Mouse (Mus musculus) embryo, embryonic 11 days (tissue): ENCODE results near the gene Ccl20.

Experiments
- DNase-seq: peaks from one replicate; pipeline ENCODE4 v3.0.0-alpha.2; 2015

Gene Ccl20

GRCm38 (mm10) chr1:83116447-83117137 is at the start of gene Ccl20:
Gene Ccl20 (plus strand): TSS chr1:83116766.
- no peak for DNase-seq

GRCm38 (mm10) chr1:83067205-83067604 is 49.4 kb upstream of the Ccl20 start:
- no peak for DNase-seq

DNA sequence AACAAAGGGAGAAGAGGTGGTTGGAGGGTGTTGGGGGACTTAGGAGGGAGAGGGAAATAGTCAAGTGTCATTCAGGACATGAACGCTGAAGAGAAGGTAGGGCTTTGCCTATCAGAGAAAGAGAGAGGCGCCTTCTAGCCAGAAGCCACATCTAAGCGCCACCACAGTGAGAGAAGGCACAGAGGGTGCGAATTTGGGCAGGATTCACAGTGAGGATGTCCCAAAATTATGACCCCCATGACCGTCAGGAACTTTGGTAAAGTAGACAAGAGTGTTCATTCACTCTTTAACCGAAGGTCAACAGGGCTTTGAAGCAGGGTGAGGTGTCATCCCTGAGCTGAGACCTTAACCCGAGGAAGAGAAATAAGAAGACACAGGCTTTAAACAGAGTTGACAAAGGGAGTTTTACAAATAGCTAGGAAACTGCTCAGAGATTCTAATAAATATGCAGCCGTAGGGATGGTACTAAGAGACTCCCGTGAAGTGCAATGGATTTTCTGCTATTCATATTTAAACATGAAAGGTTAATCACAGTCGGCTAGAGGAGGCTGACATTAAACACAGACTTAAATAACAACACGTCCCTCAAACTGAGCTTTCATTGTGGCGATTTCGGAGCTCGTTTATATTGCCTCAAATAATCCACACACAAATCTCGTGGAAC is 40.9 kb upstream of the Ccl20 start:
- no peak for DNase-seq

DNA sequence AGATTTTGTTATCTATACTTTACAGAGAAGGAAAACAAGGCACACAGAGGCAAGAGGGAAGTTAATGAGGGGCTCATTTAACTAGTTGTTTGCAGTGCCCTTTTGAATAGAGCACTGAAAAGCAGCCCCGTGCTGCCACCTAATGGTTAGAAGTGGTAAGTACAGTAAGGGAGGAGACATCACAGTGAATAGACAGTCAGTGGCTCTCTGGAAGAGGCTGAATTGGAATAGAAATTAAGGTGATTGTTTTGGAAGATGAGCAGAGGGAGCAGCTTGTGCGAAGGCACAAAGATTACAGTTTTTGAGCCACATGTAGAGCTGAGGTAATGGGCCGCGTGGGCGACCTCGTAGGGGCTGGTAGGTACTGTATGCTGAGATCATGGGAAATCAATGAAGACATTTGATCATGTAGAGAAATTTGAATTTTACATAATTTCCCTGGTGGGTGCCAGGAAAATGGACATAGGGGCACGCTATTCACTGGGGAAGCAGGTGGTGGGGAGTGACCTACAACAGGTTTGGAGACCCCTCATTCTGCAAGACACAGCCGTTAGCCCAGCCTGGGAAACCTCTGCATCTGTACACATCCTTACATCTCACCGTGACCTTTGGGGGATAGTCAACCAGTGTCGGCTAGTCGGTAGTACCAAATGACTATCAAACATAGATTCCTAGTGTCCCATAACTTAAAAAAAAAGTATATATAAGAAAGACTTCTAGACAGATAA is 40.2 kb upstream of the Ccl20 start:
- peak; percentile 73 for DNase-seq

DNA sequence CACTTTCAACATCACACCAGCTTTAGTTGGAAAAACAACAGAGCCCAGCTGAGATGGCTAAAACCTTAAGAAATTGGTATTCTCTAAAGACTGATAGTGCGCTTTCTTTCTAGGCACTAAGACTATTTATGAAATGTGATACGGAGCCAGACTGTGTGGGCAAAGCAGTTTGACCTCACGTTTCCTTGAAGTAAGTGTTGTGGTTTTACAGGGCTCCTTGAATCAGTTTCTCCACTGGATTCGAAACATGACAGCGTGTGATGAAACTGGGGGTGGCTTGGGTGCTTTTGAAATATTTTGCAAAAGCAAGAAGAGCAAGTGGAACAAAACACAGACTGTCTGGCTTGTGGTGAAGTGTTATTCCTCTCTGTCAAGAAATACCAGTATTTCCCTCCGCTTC is 39.5 kb upstream of the Ccl20 start:
- DNase-seq, result no peak

GRCm38 (mm10) chr1:83084790-83085189 is 31.8 kb upstream of the Ccl20 start:
- no peak for DNase-seq

- DNase-seq, result no peak
Observed at GRCm38 (mm10) chr1:83091268-83091667, 25.3 kb upstream of the Ccl20 start.

DNA sequence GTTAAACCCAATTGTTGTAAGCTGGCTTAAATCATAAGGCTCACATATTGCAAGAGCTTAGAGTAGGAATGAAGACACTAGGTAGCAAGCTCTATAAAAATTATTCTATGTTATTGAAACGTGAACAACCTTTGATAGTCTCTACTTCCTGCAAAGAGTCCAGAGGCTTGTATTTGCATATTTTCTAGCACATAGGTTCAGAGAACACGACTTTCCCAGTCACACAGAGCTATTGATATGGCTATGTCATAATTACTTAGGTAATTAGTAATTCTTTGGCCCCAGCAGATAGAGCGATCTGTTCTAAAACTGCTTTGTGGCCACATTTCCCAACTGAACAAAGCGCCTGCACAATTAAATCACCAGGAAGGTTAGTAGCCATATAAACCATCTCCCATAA is 19.6 kb upstream of the Ccl20 start:
- no peak for DNase-seq

- DNase-seq, result no peak
Observed at GRCm38 (mm10) chr1:83099160-83099559, 17.4 kb upstream of the Ccl20 start.

GRCm38 (mm10) chr1:83099580-83100137 is 16.9 kb upstream of the Ccl20 start:
- DNase-seq, result no peak

DNA sequence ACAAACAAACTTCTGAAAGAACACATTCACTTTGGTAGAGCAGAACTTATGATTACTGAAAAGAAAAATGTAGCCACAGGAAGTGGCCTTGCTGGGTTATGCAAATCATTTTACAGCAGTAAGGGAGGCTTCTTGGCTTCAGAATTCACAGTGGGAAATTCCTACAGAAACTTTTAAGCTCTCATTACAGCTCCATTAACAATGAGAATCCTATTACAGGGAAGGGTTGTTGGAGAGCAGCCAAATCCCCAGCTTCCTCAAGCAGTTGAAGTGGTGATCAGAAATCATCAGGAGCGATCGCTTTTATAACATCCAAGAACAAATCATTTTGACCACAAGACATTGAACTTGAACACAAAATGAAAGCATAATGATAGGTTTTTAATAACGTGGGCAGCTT is 14.7 kb upstream of the Ccl20 start:
- peak; percentile 35 for DNase-seq

- no peak for DNase-seq
Observed at GRCm38 (mm10) chr1:83105464-83105863, 11.1 kb upstream of the Ccl20 start.

GRCm38 (mm10) chr1:83107410-83107978 is 9.1 kb upstream of the Ccl20 start:
- DNase-seq, result no peak

DNA sequence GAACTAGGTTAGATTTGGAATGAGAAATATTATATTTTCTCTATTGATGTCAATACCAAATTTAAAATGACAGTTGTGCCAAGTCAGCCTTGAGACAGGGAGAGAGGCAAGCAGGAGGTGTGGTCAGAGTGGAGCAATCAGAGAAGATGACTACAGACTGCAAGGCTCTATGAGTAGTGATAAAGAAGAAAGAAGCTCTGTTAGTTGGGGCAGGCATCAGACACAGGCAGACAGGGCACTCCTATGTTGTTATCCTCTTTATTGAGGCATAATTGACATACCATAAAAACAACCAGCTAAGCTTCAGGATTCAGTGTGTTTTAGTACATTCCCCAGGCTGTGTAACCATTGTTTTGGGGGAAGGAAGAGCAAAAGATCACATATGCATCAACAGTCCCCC is 5.6 kb upstream of the Ccl20 start:
- no peak for DNase-seq

GRCm38 (mm10) chr1:83111726-83112125 is 4.8 kb upstream of the Ccl20 start:
- no peak for DNase-seq

DNA sequence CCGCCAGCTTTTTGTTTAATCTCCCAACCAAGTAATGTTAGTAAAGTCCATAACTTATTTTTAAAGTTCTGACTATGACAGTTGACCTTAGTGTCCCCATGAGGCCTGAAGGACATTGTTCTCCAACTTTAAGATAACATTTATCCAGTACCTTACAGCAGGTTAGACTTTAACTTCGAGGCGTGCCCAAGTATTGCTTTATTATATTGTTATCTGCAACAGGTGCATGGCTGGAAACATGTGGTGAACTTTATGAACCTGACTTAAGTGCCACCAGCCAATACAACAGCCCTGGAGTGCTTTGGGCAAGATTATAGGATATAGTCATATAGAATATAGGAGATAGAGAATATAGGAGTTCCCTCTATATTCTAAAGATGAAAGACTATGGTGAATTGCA is 651 bp downstream of the Ccl20 start:
- no peak for DNase-seq

DNA sequence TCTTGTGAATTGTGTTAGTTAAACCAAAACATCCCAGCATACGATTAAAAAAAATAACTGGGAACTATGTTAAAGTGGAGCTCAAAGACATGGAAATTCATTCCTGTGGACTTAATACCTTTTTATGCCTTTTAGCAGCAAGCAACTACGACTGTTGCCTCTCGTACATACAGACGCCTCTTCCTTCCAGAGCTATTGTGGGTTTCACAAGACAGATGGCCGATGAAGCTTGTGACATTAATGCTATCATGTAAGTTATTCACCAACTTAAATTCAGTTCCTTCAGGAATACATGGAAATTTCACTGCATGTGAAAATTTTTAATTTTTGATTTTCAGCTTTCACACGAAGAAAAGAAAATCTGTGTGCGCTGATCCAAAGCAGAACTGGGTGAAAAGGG is 1.1 kb downstream of the Ccl20 start:
- DNase-seq, result no peak

DNA sequence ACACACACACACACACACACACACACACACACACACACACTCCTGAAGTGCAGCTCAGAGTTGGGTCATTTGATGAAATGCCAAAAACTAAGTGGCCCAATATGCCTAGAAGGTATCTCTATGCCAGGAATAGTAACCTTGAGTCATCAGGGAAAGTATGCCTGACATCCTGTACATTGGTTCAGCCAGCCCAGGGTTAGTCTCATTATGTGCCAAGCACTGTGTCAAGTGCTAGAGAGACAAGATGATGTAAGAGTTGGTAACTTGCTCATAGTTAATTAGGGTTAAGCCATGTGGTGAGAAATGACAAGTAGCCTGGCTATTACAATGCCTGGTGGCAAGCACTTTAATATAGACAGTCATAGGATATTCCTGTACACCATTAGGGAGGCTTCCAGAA is 3.3 kb downstream of the Ccl20 start:
- DNase-seq, result no peak

DNA sequence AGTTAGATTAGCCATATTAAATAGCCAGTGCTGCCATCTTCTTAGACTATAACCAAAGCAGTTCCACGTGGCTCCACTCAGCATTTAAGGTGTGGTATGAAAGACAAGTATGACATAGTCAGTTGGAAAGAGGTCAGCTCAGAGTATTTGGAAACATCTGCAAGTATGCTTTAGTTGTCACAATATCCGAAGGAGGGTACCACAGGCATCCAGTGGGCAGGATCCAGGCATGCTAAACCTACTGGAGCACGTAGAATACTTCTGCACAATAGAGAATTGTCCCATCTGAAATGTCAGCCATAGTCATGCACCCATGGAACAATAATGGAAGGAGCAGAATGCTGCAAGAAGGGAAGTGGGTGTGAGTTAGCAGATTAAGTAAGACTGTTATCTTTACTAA is 3.7 kb downstream of the Ccl20 start:
- DNase-seq, result no peak

GRCm38 (mm10) chr1:83123201-83123600 is 6.6 kb downstream of the Ccl20 start:
- no peak for DNase-seq

DNA sequence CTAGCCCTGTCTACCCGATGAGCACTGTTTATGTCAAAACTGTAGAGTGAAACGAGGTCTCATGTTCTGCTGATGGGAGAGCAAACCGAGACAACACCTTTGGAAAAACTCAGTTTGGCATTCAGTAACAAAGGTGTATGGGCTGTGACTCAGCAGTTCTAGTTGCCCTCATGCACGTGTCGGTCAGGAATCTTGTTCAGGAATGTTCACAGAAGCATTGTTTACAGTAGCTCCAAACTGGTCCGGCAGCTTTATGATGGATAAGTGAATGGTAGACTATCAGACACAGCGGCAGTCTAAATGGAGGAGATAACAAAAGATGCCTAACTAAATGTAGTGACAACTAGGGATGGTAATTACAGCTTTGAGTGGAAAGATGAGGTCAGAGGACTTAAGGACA is 19.3 kb downstream of the Ccl20 start:
- no peak for DNase-seq

DNA sequence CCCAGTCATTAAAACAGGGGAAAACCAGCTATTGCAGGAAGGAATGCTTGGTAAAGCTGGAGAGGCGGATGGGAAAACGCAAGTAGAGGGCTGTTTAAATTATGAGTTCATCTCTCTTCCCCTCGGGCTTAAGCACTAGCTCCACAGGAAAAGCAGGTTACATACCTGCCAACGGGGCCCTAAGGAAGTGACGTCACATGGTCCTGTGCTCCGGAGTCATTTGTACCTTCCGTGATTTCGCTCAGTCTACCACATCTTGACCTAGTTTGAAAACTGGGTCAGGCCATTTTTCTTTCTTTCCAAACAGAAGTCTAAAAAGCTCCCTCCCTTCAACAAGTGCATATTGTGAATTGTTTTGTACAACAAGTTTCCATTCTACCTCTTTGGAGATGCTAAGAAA is 21.3 kb downstream of the Ccl20 start:
- no peak for DNase-seq

- DNase-seq, result no peak
Observed at GRCm38 (mm10) chr1:83138721-83139120, 22.2 kb downstream of the Ccl20 start.

- no peak for DNase-seq
Observed at GRCm38 (mm10) chr1:83141510-83141909, 24.9 kb downstream of the Ccl20 start.
